9 mouse cellular contexts compared by ENCODE assay signal in genomic region chr9:54629613-54630261, GRCm38 (mm10). TPM values are rescaled to one million over a fixed set of nuclear protein-coding genes. Genes with fewer than 3 reads are reported as not detected.
DNase-seq lines count a peak whose midpoint lies in the region; ATAC-seq and TF ChIP-seq lines count a peak whose summit lies in the region.
"Had no signal": no experiment of that assay in that cellular context is flagged by ENCODE, and none has a peak within 500 bp of the region (broad histone marks: within the 10 kb centered on the region; RNA-seq: fewer than 3 reads in every experiment).

No protein-coding gene starts in this region.

- TF ChIP-seq CTCF in brain, embryonic 14.5 days (IDR thresholded peaks at IDR 0.05; ENCODE audit: borderline replicate concordance, extremely low read depth, insufficient read depth, insufficient read length) = peak; percentile 5; the same call in 1 of the 2 replicates

- peak; percentile 35 to 36 for DNase-seq in cerebellum, adult 18-20 months
- peak; percentile 8 for DNase-seq in lung, postnatal 36 days
- DNase-seq in lung, adult 18-20 months = no peak
- peak; percentile 14 for DNase-seq in brain, embryonic 14.5 days (ENCODE audit: low read depth)
- DNase-seq in heart, postnatal 4 days = no peak
- no peak for DNase-seq in thymus, postnatal 25 days
- DNase-seq: gastrocnemius, adult 2 months had no signal

- no peak for TF ChIP-seq POLR2A in brain, embryonic 14.5 days (IDR thresholded peaks at IDR 0.05; ENCODE audit: borderline replicate concordance, extremely low read depth, insufficient read depth, insufficient read length, poor library complexity, severe bottlenecking)

- no peak for ATAC-seq in cerebellum, adult (ENCODE audit: insufficient number of reproducible peaks, low FRiP score, low TSS enrichment)
- ATAC-seq in megakaryocyte progenitor cell, adult 5-6 weeks (replicated peaks; ENCODE audit: poor library complexity) = peak; percentile 44; the same call in 1 of the 2 replicates

RNA-seq across cellular contexts. Expression of gene Acsbg1, which starts 31.9 kb away (rescaled TPM):
- polyA plus RNA-seq in brain, embryonic 14.5 days (2012; rRNA removed) = 14.8 and 16.3 TPM in 2 replicates
- total RNA-seq in megakaryocyte progenitor cell, adult 5-6 weeks (2015) = not detected in 2 replicates
- total RNA-seq in megakaryocyte progenitor cell, adult 5-6 weeks (2017) = 0.20 and 2.9 TPM in 2 replicates
- total RNA-seq in heart, postnatal 4 days (2021) = under 1 TPM in 1 of 2 experiments, not detected in 1; 0.09 TPM

RNA-seq across cellular contexts. Expression of gene Idh3a, which starts 43.6 kb away (rescaled TPM):
- polyA plus RNA-seq in brain, embryonic 14.5 days (2012; rRNA removed) = 75.5 and 82.6 TPM in 2 replicates
- total RNA-seq in megakaryocyte progenitor cell, adult 5-6 weeks (2015) = 126 and 142 TPM in 2 replicates
- total RNA-seq in megakaryocyte progenitor cell, adult 5-6 weeks (2017) = 74.5 and 85.5 TPM in 2 replicates
- 100 to 1,000 TPM; 502 TPM for total RNA-seq in heart, postnatal 4 days (2021)

Comparison
In these comparisons a context has a peak if more than half of its experiments do, and no peak if none do; other contexts are left out.
1. DNase-seq: peak in cerebellum, adult 18-20 months (2 of 2), lung, postnatal 36 days (single experiment) and brain, embryonic 14.5 days (single experiment); none in lung, adult 18-20 months (0 of 2), heart, postnatal 4 days (single experiment) and thymus, postnatal 25 days (single experiment).